Mouse (Mus musculus) neural tube, embryonic 15.5 days (tissue): ENCODE data around the gene Acvr1b. TPM values are rescaled to one million over a fixed set of nuclear protein-coding genes. Genes with fewer than 3 reads are reported as not detected.
A peak's percentile ranks its signal among the peaks of the same experiment; 100 is the strongest.

Experiments
- ATAC-seq: fragments of 200-750 bp; cut with Nextera tagmentation; 2 replicates; pipeline ENCODE4 v1.8.0; 2017; ENCODE audit warnings: mild to moderate bottlenecking, moderate TSS enrichment, moderate library complexity; ENCODE audit not compliant: low FRiP score
- H3K27ac ChIP-seq: fragments of 300-500 bp; sonication (generic); replicated peaks from 2 replicates; pipeline ENCODE4 v1.5.1; 2015; ENCODE audit warnings: mild to moderate bottlenecking, inconsistent platforms
- H3K27me3 ChIP-seq: fragments of 300-500 bp; sonication (generic); replicated peaks from 2 replicates; pipeline ENCODE4 v1.6.1; 2015; ENCODE audit warnings: inconsistent platforms
- H3K36me3 ChIP-seq: fragments of 300-500 bp; sonication (generic); 2 replicates; pipeline ENCODE4 v1.6.1; 2015; ENCODE audit warnings: inconsistent platforms
- H3K4me1 ChIP-seq: fragments of 300-500 bp; sonication (generic); 2 replicates; pipeline ENCODE4 v1.6.1; 2015; ENCODE audit warnings: inconsistent platforms
- H3K4me2 ChIP-seq: fragments of 300-500 bp; sonication (generic); 2 replicates; pipeline ENCODE4 v1.6.1; 2015; ENCODE audit warnings: inconsistent platforms, mild to moderate bottlenecking, moderate library complexity
- H3K4me3 ChIP-seq: fragments of 300-500 bp; sonication (generic); replicated peaks from 2 replicates; pipeline ENCODE4 v1.5.1; 2015; ENCODE audit warnings: mild to moderate bottlenecking, inconsistent platforms
- H3K9ac ChIP-seq: fragments of 300-500 bp; sonication (generic); replicated peaks from 2 replicates; pipeline ENCODE4 v1.6.1; 2015; ENCODE audit warnings: mild to moderate bottlenecking, inconsistent platforms
- H3K9me3 ChIP-seq: fragments of 300-500 bp; sonication (generic); replicated peaks from 2 replicates; pipeline ENCODE4 v1.6.1; 2016; ENCODE audit warnings: inconsistent platforms
- WGBS: fragments of 180-500 bp; shearing (Covaris S2); methylation state at CpG from one replicate; pipeline ENCODE4 v1.1.7; 2015; ENCODE audit warnings: mixed read lengths; 5-methylcytosine and 5-hydroxymethylcytosine counted together
- polyA plus RNA-seq: library from polyadenylated mRNA; unstranded; fragments of >200 nt; fragmentation: Nextera tagmentation; extraction: Ambion mirVana; gene quantifications from 2 replicates; pipeline ENCODE4 v1.2.1, GENCODE M21; 2015

Gene Acvr1b
- 19.3 and 23.1 TPM in 2 replicates for polyA plus RNA-seq

- peak within 1 kb of the TSS; percentile 84 for H3K4me3 ChIP-seq
- under 1% methylated on average over 24 of the region's 87 CpGs for WGBS
- 0 out of 2 replicates have a peak, but pooled peaks cover 6% of the 10 kb centered on the region for H3K27me3 ChIP-seq
- no peaks in the 10 kb centered on the region for H3K36me3 ChIP-seq
- no peaks in the 10 kb centered on the region for H3K9me3 ChIP-seq
- peak within 1 kb of the TSS; percentile 89 for H3K27ac ChIP-seq
- peak within 1 kb of the TSS; percentile 90 for H3K9ac ChIP-seq
- peaks cover 44% of the 10 kb centered on the region for H3K4me1 ChIP-seq
- peak; percentile 87 for ATAC-seq
- H3K4me2 ChIP-seq, result peak within 1 kb of the TSS; percentile 78
Measured at GRCm38 (mm10) chr15:101173421-101174211, at the start of gene Acvr1b. Acvr1b (plus strand) TSS chr15:101174067.

- H3K4me1 ChIP-seq, result peaks cover 12% of the 10 kb centered on the region
- no peak overlapping the region for H3K4me3 ChIP-seq
- no peak overlapping the region for H3K27ac ChIP-seq
- peaks cover 40% of the 10 kb centered on the region for H3K27me3 ChIP-seq
- H3K4me2 ChIP-seq, result no peak overlapping the region
- no peaks in the 10 kb centered on the region for H3K36me3 ChIP-seq
- no peak overlapping the region for H3K9ac ChIP-seq
- H3K9me3 ChIP-seq, result no peaks in the 10 kb centered on the region
- WGBS, result 93% methylated on average over 6 of the region's 6 CpGs
- no peak for ATAC-seq
Measured at GRCm38 (mm10) chr15:101125561-101125960, 48.3 kb upstream of the Acvr1b start.

- ATAC-seq, result no peak
- no peaks in the 10 kb centered on the region for H3K36me3 ChIP-seq
- no peak overlapping the region for H3K4me2 ChIP-seq
- H3K9ac ChIP-seq, result no peak overlapping the region
- H3K27ac ChIP-seq, result no peak overlapping the region
- no peaks in the 10 kb centered on the region for H3K9me3 ChIP-seq
- H3K4me1 ChIP-seq, result peaks cover 19% of the 10 kb centered on the region
- peaks cover 49% of the 10 kb centered on the region for H3K27me3 ChIP-seq
- no peak overlapping the region for H3K4me3 ChIP-seq
- WGBS, result 83% methylated on average over 12 of the region's 12 CpGs
Measured at GRCm38 (mm10) chr15:101126876-101127544, 46.9 kb upstream of the Acvr1b start.

- H3K27me3 ChIP-seq, result peaks cover 49% of the 10 kb centered on the region
- H3K4me3 ChIP-seq, result peak within 1 kb of the TSS; percentile 28
- peaks cover 21% of the 10 kb centered on the region for H3K4me1 ChIP-seq
- peak within 1 kb of the TSS; percentile 5; the same call in 1 of the 2 replicates for H3K9ac ChIP-seq
- whole genome bisulfite sequencing, result 4% methylated on average over 46 of the region's 46 CpGs
- H3K36me3 ChIP-seq, result no peaks in the 10 kb centered on the region
- H3K4me2 ChIP-seq, result peak within 1 kb of the TSS; percentile 50
- no peaks in the 10 kb centered on the region for H3K9me3 ChIP-seq
- H3K27ac ChIP-seq, result no peak within 1 kb of the TSS
- no peak for ATAC-seq
Measured at GRCm38 (mm10) chr15:101128181-101129089, 45.4 kb upstream of the Acvr1b start, which contains the start of gene Acvrl1. Acvrl1 (plus strand) TSS chr15:101128522.

GRCm38 (mm10) chr15:101129412-101129811, 44.5 kb upstream of the Acvr1b start:
- 42% methylated on average over 5 of the region's 5 CpGs for WGBS
- peaks cover 24% of the 10 kb centered on the region for H3K4me1 ChIP-seq

GRCm38 (mm10) chr15:101131498-101131897, 42.4 kb upstream of the Acvr1b start:
- peaks cover 26% of the 10 kb centered on the region for H3K4me1 ChIP-seq
- no peak overlapping the region for H3K9ac ChIP-seq
- 37% methylated on average over 11 of the region's 11 CpGs for WGBS
- no peaks in the 10 kb centered on the region for H3K36me3 ChIP-seq
- no peaks in the 10 kb centered on the region for H3K9me3 ChIP-seq
- H3K4me3 ChIP-seq, result no peak overlapping the region
- H3K27ac ChIP-seq, result no peak overlapping the region
- no peak overlapping the region for H3K4me2 ChIP-seq
- peaks cover 46% of the 10 kb centered on the region for H3K27me3 ChIP-seq
- no peak for ATAC-seq

More at GRCm38 (mm10) chr15:101129412-101129811, 44.5 kb upstream of the Acvr1b start:
- peaks cover 49% of the 10 kb centered on the region for H3K27me3 ChIP-seq
- no peak overlapping the region for H3K9ac ChIP-seq
- ATAC-seq, result no peak
- no peaks in the 10 kb centered on the region for H3K9me3 ChIP-seq
- no peak overlapping the region for H3K27ac ChIP-seq
- H3K4me3 ChIP-seq, result peak overlapping the region; percentile 28
- no peaks in the 10 kb centered on the region for H3K36me3 ChIP-seq
- peak overlapping the region; percentile 50 for H3K4me2 ChIP-seq

DNA sequence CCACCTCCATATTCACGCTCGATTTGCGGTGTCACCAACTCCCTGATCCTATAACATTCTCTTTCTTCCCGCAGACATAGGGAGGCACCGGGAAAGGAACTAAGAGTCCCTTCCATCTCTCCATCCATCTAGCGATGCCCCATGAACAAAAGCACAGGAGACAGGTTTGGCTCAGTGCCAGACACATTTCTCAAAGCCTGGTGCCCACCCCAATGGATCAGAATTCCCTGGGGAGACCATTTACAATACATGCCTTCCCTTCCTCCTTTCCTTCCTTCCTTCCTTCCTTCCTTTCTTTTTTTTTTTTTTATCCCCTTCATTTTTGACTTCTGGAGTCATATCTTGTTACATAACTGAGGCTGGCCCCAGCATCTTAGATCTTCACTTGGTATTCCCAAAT, 41.8 kb upstream of the Acvr1b start:
- no peak for ATAC-seq
- H3K27ac ChIP-seq, result no peak overlapping the region
- no peak overlapping the region for H3K9ac ChIP-seq
- 35% methylated on average over 6 of the region's 6 CpGs for WGBS
- no peaks in the 10 kb centered on the region for H3K9me3 ChIP-seq
- no peak overlapping the region for H3K4me3 ChIP-seq
- peaks cover 26% of the 10 kb centered on the region for H3K4me1 ChIP-seq
- H3K27me3 ChIP-seq, result peaks cover 42% of the 10 kb centered on the region
- H3K36me3 ChIP-seq, result no peaks in the 10 kb centered on the region
- no peak overlapping the region for H3K4me2 ChIP-seq

- H3K9me3 ChIP-seq, result no peaks in the 10 kb centered on the region
- peaks cover 26% of the 10 kb centered on the region for H3K4me1 ChIP-seq
- H3K4me2 ChIP-seq, result no peak overlapping the region
- H3K9ac ChIP-seq, result no peak overlapping the region
- ATAC-seq, result no peak
- H3K27me3 ChIP-seq, result peaks cover 36% of the 10 kb centered on the region
- WGBS, result 86% methylated on average over 6 of the region's 6 CpGs
- no peak overlapping the region for H3K4me3 ChIP-seq
- no peaks in the 10 kb centered on the region for H3K36me3 ChIP-seq
- no peak overlapping the region for H3K27ac ChIP-seq
Measured at GRCm38 (mm10) chr15:101132761-101133160, 41.1 kb upstream of the Acvr1b start.

DNA sequence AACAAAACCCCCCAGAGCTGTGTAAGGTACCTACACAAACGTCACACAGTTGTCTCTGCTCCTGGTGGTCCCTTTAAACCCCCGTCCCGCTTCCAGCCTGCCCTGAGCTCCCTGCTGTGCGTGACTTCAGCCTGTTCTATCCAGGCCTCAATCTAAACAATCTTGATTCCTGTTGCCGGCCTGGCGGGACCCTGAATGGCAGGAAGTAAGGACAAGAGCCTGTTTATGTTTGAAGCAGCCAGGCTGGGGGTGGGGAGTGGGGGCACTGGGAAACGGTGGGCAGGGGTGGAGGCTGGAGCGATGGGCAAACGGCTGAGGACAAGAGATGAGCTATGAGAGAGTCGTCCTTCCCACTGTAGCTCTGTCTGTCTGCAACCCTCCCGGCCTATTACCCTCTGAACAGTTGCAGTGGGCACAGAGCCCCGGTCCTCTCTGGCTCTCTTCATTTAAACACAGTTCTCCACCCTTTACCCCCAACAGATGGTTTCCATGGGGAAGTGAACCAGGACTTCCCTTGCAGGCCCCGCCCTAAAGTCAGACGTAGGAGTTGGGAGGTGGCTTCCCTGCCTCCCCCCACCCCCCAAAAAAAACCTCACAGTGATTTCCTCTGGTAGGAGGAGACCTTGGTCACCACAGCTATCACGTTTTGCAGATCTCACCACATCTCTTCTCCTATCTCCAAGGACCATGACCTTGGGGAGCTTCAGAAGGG, 39.7 kb upstream of the Acvr1b start:
- H3K4me3 ChIP-seq, result no peak overlapping the region
- H3K36me3 ChIP-seq, result no peaks in the 10 kb centered on the region
- H3K9me3 ChIP-seq, result no peaks in the 10 kb centered on the region
- no peak overlapping the region for H3K9ac ChIP-seq
- H3K27ac ChIP-seq, result peak overlapping the region; percentile 28; the same call in 1 of the 2 replicates
- peaks cover 22% of the 10 kb centered on the region for H3K27me3 ChIP-seq
- peak overlapping the region; percentile 32; the same call in 1 of the 2 replicates for H3K4me2 ChIP-seq
- WGBS, result 28% methylated on average over 15 of the region's 15 CpGs
- ATAC-seq, result no peak; the same call in 1 of the 2 replicates
- peaks cover 17% of the 10 kb centered on the region for H3K4me1 ChIP-seq

- H3K9ac ChIP-seq, result no peak overlapping the region
- no peak overlapping the region for H3K27ac ChIP-seq
- peak overlapping the region; percentile 32 for H3K4me2 ChIP-seq
- no peak for ATAC-seq
- no peak overlapping the region; the same call in 1 of the 2 replicates for H3K4me3 ChIP-seq
- H3K9me3 ChIP-seq, result no peaks in the 10 kb centered on the region
- H3K27me3 ChIP-seq, result peaks cover 10% of the 10 kb centered on the region; the same call in 1 of the 2 replicates
- peaks cover 28% of the 10 kb centered on the region for H3K4me1 ChIP-seq
- 61% methylated on average over 8 of the region's 8 CpGs for WGBS
- no peaks in the 10 kb centered on the region for H3K36me3 ChIP-seq
Measured at GRCm38 (mm10) chr15:101135405-101135804, 38.5 kb upstream of the Acvr1b start.
